Mouse (Mus musculus) ovary, postnatal 10 days (tissue): Measurements from ENCODE around the gene Hrk.

Source experiments
- DNase-seq: peaks from one replicate; pipeline ENCODE4 v3.0.0; 2022; ENCODE audit warnings: low spot score

Hrk gene

GRCm38 (mm10) chr5:118223142-118223757, 58.8 kb downstream of the Hrk start:
- no peak for DNase-seq

GRCm38 (mm10) chr5:118230071-118230611, 65.7 kb downstream of the Hrk start:
- no peak for DNase-seq

GRCm38 (mm10) chr5:118236891-118237290, 72.4 kb downstream of the Hrk start:
- DNase-seq, result no peak
